Mouse (Mus musculus): ENCODE measurements around the gene Pcp2. TPM values are rescaled to one million over a fixed set of nuclear protein-coding genes. Genes with fewer than 3 reads are reported as not detected.

Pcp2 gene
- polyA plus RNA-seq (2012; rRNA removed) = 5.9 TPM in 1 of 2 replicates, not detected in the other

GRCm38 (mm10) chr8:3625445-3625844, at the start of gene Pcp2:
TSS of gene Pcp2 (minus strand) at chr8:3625545.
- TF ChIP-seq CTCF (IDR thresholded peaks at IDR 0.05; ENCODE audit: extremely low read depth, insufficient read depth, low read length) = no peak
- TF ChIP-seq POLR2A (IDR thresholded peaks at IDR 0.05; ENCODE audit: extremely low read depth, insufficient read depth, low read length) = no peak
- Histone ChIP-seq H3K4me3 (ENCODE audit: insufficient read depth, low read length) (no peak within 1 kb of the TSS), H3K27ac (ENCODE audit: insufficient read depth, low read length) (no peak within 1 kb of the TSS), H3K4me1 (ENCODE audit: control insufficient read depth, insufficient read depth, low read length) (peaks cover 2% of the 10 kb centered on the region; the same call in 1 of the 2 replicates)

GRCm38 (mm10) chr8:3674671-3675070, 49.3 kb upstream of the Pcp2 start:
- Histone ChIP-seq H3K4me1 (ENCODE audit: control insufficient read depth, insufficient read depth, low read length) (no peaks in the 10 kb centered on the region; the same call in 1 of the 2 replicates), H3K27ac (ENCODE audit: insufficient read depth, low read length) (no peak overlapping the region), H3K4me3 (ENCODE audit: insufficient read depth, low read length) (no peak overlapping the region)
- TF ChIP-seq POLR2A (IDR thresholded peaks at IDR 0.05; ENCODE audit: extremely low read depth, insufficient read depth, low read length) = no peak
- no peak for TF ChIP-seq CTCF (IDR thresholded peaks at IDR 0.05; ENCODE audit: extremely low read depth, insufficient read depth, low read length)

GRCm38 (mm10) chr8:3671980-3672491, 46.7 kb upstream of the Pcp2 start, which contains the start of gene Fcor:
TSS of gene Fcor (minus strand) at chr8:3672362.
- Histone ChIP-seq H3K27ac (ENCODE audit: insufficient read depth, low read length) (peak within 1 kb of the TSS; percentile 21), H3K4me3 (ENCODE audit: insufficient read depth, low read length) (peak within 1 kb of the TSS; percentile 44), H3K4me1 (ENCODE audit: control insufficient read depth, insufficient read depth, low read length) (no peaks in the 10 kb centered on the region; the same call in 1 of the 2 replicates)
- TF ChIP-seq CTCF (IDR thresholded peaks at IDR 0.05; ENCODE audit: extremely low read depth, insufficient read depth, low read length) (peak; percentile 86), POLR2A (IDR thresholded peaks at IDR 0.05; ENCODE audit: extremely low read depth, insufficient read depth, low read length) (peak; percentile 67)

DNA sequence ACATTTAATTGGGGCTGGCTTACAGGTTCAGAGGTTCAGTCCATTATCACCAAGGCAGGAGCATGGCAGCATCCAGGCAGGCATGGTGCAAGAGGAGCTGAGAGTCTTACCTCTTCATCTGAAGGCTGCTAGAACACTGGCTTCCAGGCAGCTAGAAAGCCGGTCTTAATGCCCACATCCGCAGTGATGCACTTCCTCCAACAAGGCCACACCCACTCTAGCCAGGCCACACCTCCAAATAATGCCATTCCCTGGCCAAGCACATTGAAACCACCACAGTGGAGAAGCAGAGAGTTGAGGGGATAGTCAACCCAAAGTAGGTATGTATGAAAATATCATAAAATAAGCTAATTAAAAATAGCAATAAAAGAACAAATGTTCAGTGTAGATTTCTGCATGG, 45.0 kb upstream of the Pcp2 start:
- Histone ChIP-seq H3K4me3 (ENCODE audit: insufficient read depth, low read length) (no peak overlapping the region), H3K4me1 (ENCODE audit: control insufficient read depth, insufficient read depth, low read length) (no peaks in the 10 kb centered on the region), H3K27ac (ENCODE audit: insufficient read depth, low read length) (no peak overlapping the region)
- no peak for TF ChIP-seq POLR2A (IDR thresholded peaks at IDR 0.05; ENCODE audit: extremely low read depth, insufficient read depth, low read length)
- TF ChIP-seq CTCF (IDR thresholded peaks at IDR 0.05; ENCODE audit: extremely low read depth, insufficient read depth, low read length) = no peak

- H3K4me3 ChIP-seq (ENCODE audit: insufficient read depth, low read length) = no peak within 1 kb of the TSS
- H3K27ac ChIP-seq (ENCODE audit: insufficient read depth, low read length) = no peak within 1 kb of the TSS
- no peak for TF ChIP-seq POLR2A (IDR thresholded peaks at IDR 0.05; ENCODE audit: extremely low read depth, insufficient read depth, low read length)
- TF ChIP-seq CTCF (IDR thresholded peaks at IDR 0.05; ENCODE audit: extremely low read depth, insufficient read depth, low read length) = no peak
- no peaks in the 10 kb centered on the region for H3K4me1 ChIP-seq (ENCODE audit: control insufficient read depth, insufficient read depth, low read length)
These were observed 40.2 kb upstream of the Pcp2 start, which contains the start of gene Mcemp1 for GRCm38 (mm10) chr8:3665507-3665906. TSS of gene Mcemp1 (plus strand) at chr8:3665754.

DNA sequence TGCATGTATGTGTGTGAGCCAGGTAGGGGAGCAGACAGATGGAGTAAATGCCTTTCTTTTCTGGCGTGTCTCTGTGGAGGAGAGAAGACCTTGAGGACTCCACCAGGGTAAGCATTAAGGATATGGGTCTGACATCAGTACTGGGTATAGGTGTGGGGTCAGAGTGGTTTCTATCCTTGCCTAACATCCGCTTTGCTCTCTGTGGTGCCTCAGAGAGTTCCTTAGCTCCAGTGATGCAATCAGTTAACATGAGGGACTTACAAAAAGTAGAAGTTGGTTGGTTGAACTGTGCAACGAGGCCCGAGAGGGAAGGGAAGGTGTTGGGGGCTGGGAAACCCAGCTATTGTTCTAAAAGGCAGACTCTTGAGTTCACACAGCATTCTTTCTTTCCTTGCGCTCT, 39.1 kb upstream of the Pcp2 start:
- TF ChIP-seq CTCF (IDR thresholded peaks at IDR 0.05; ENCODE audit: extremely low read depth, insufficient read depth, low read length) = no peak
- no peak for TF ChIP-seq POLR2A (IDR thresholded peaks at IDR 0.05; ENCODE audit: extremely low read depth, insufficient read depth, low read length)
- H3K4me1 ChIP-seq (ENCODE audit: control insufficient read depth, insufficient read depth, low read length) = no peaks in the 10 kb centered on the region
- no peak overlapping the region for H3K27ac ChIP-seq (ENCODE audit: insufficient read depth, low read length)
- no peak overlapping the region for H3K4me3 ChIP-seq (ENCODE audit: insufficient read depth, low read length)

DNA sequence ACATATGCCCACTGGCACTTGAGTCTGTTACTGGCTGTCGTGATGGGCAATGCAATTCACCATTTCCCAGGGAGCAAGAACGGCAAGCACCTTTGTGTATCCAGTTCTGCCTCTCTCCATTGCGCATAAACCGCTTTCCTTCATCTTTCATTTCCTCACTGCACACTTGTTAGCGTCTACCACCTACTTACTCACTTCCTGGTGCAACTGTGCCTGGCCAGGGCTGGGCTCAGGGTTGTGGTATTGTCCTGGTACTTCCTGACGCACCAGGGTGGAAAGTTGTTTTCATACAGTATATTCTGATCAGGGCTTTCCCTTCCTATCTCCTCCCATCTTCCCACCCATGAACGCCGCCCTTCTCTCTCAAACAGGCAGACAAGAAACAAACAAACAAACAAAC, 35.5 kb upstream of the Pcp2 start:
- TF ChIP-seq CTCF (IDR thresholded peaks at IDR 0.05; ENCODE audit: extremely low read depth, insufficient read depth, low read length) (no peak), POLR2A (IDR thresholded peaks at IDR 0.05; ENCODE audit: extremely low read depth, insufficient read depth, low read length) (no peak)
- Histone ChIP-seq H3K4me3 (ENCODE audit: insufficient read depth, low read length) (no peak overlapping the region), H3K4me1 (ENCODE audit: control insufficient read depth, insufficient read depth, low read length) (no peaks in the 10 kb centered on the region), H3K27ac (ENCODE audit: insufficient read depth, low read length) (no peak overlapping the region)

DNA sequence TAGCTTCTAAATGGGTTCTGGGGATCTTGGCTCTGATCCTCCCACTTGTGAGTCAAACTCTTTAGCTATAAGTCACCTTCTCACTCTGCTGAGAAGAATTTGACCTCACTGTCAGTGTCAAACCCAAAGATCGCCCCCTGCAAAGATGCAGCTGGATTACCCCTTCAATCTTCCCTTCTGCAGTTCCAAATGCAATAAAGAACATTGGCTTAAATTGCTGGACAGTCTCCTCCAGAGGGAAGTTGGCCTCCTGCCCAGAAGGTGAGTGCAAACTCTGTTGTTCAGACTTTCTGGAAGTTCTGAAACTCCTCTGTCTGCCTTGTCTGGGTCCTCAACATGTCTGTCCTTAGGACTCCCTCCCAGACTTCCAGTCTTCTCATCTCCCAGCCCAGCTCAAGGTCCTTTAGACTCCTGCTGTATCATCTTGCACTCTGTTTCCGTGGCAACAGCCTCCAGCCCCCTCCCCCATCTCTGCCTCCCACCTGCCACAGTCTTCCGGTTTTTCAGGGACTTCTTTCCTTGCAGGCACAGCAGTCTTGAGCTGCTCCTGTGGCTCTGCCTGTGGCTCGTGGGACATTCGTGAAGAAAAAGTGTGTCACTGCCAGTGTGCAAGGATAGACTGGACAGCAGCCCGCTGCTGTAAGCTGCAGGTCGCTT, 31.5 kb upstream of the Pcp2 start:
- Histone ChIP-seq H3K4me3 (ENCODE audit: insufficient read depth, low read length) (no peak overlapping the region), H3K4me1 (ENCODE audit: control insufficient read depth, insufficient read depth, low read length) (no peaks in the 10 kb centered on the region), H3K27ac (ENCODE audit: insufficient read depth, low read length) (no peak overlapping the region)
- TF ChIP-seq POLR2A (IDR thresholded peaks at IDR 0.05; ENCODE audit: extremely low read depth, insufficient read depth, low read length) = no peak
- TF ChIP-seq CTCF (IDR thresholded peaks at IDR 0.05; ENCODE audit: extremely low read depth, insufficient read depth, low read length) = no peak

DNA sequence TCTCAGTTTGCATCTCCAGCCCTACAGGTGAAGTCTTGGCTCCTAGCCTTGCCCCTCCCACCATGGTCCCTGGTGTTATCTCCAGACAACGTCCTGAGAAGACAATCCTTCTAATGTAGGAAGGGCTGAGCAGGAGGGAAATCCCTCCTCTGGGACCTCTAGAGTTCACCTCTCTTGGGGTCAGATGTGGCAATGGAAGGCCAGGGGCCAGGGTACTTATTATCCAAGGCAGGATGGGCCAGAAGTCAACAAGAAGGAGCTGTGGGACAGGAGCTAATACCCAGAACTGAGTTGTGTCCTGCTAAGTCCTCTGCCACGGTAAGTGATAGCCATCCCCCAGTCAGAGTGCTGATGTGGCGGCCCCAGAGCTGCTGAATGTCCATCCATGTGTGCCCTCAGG, 30.2 kb upstream of the Pcp2 start, which contains the start of gene Retn:
Gene Retn, plus strand, starts transcription at position 245 of the 400 bp plus-strand sequence.
- TF ChIP-seq POLR2A (IDR thresholded peaks at IDR 0.05; ENCODE audit: extremely low read depth, insufficient read depth, low read length) = no peak
- TF ChIP-seq CTCF (IDR thresholded peaks at IDR 0.05; ENCODE audit: extremely low read depth, insufficient read depth, low read length) = no peak

More for the DNA sequence above, 30.2 kb upstream of the Pcp2 start, which contains the start of gene Retn:
- H3K4me1 ChIP-seq (ENCODE audit: control insufficient read depth, insufficient read depth, low read length) = no peaks in the 10 kb centered on the region
- no peak within 1 kb of the TSS for H3K4me3 ChIP-seq (ENCODE audit: insufficient read depth, low read length)
- no peak within 1 kb of the TSS for H3K27ac ChIP-seq (ENCODE audit: insufficient read depth, low read length)
